Mouse (Mus musculus): Measurements from ENCODE around the gene Trem3. TPM values are rescaled to one million over a fixed set of nuclear protein-coding genes. Genes with fewer than 3 reads are reported as not detected.

The Trem3 gene
- total and polyA plus RNA-seq, 2 experiments from 2014 or later, result 0.11 TPM; not detected in 1

DNA sequence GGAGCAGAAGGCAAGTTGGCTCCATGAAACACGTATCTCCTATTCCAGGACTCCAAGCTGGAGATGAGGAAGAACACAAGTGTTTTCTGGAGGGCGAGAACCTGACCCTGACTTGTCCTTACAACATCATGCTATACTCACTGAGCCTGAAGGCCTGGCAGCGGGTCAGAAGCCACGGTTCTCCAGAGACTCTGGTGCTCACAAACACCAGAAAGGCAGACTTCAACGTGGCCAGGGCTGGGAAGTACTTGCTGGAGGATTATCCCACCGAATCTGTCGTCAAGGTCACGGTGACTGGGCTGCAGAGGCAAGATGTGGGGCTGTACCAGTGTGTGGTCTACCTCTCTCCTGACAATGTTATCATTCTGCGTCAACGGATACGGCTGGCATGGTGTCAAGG is 1.9 kb downstream of the Trem3 start:
- Histone ChIP-seq H3K9ac (replicated peaks; ENCODE audit: low read depth, low read length) (no peak overlapping the region), H3K27ac (ENCODE audit: low read depth) (no peak overlapping the region), H3K4me2 (ENCODE audit: low read depth, low read length) (no peak overlapping the region), H3K9me3 (replicated peaks; ENCODE audit: control insufficient read depth, low read length) (no peaks in the 10 kb centered on the region), H3K36me3 (replicated peaks; ENCODE audit: control insufficient read depth, insufficient read depth, low read length) (no peaks in the 10 kb centered on the region), H3K4me3 (ENCODE audit: low read depth, low read length) (no peak overlapping the region), H3K27me3 (ENCODE audit: control insufficient read depth, insufficient read depth, low read length) (no peaks in the 10 kb centered on the region), H3K4me1 (ENCODE audit: control insufficient read depth, insufficient read depth) (no peaks in the 10 kb centered on the region)
- 62% methylated on average over 11 of the region's 11 CpGs for WGBS
- TF ChIP-seq CTCF (IDR thresholded peaks at IDR 0.05; ENCODE audit: low read depth), result no peak
- TF ChIP-seq EP300 (IDR thresholded peaks at IDR 0.05; ENCODE audit: low read depth), result no peak
- ATAC-seq (ENCODE audit: insufficient read depth, low read depth), result no peak
- DNase-seq (ENCODE audit: low spot score), result no peak

DNA sequence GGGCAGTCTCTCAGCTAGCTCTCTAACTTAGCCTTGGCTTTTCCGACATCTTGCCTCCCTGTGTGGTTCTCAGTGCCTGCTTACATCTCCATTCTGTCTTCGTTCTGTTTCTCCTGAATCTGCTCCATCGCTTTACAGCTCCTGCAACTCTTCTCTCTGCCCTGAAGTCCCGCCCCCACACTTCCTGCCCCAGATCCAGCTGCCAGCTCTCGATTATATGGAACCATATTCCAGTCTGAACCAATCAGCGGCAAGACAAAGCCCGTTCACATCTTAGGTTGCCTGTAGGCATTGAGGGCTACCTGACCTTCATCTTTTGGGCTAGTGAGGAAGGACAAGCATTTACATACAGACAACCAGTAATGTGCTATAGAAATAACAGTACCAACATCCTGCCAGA is 3.1 kb downstream of the Trem3 start:
- no peaks in the 10 kb centered on the region for H3K4me1 ChIP-seq (ENCODE audit: control insufficient read depth, insufficient read depth)
- no peak overlapping the region for H3K4me2 ChIP-seq (ENCODE audit: low read depth, low read length)
- H3K36me3 ChIP-seq (replicated peaks; ENCODE audit: control insufficient read depth, insufficient read depth, low read length), result no peaks in the 10 kb centered on the region
- no peak for TF ChIP-seq CTCF (IDR thresholded peaks at IDR 0.05; ENCODE audit: low read depth)
- TF ChIP-seq EP300 (IDR thresholded peaks at IDR 0.05; ENCODE audit: low read depth), result no peak
- H3K4me3 ChIP-seq (ENCODE audit: low read depth, low read length), result no peak overlapping the region
- H3K9me3 ChIP-seq (replicated peaks; ENCODE audit: control insufficient read depth, low read length), result no peaks in the 10 kb centered on the region
- WGBS, result 69% methylated on average over 7 of the region's 7 CpGs
- H3K9ac ChIP-seq (replicated peaks; ENCODE audit: low read depth, low read length), result no peak overlapping the region
- no peaks in the 10 kb centered on the region for H3K27me3 ChIP-seq (ENCODE audit: control insufficient read depth, insufficient read depth, low read length)
- DNase-seq (ENCODE audit: low spot score) (no peak), ATAC-seq (ENCODE audit: insufficient read depth, low read depth) (no peak)
- no peak overlapping the region for H3K27ac ChIP-seq (ENCODE audit: low read depth)

DNA sequence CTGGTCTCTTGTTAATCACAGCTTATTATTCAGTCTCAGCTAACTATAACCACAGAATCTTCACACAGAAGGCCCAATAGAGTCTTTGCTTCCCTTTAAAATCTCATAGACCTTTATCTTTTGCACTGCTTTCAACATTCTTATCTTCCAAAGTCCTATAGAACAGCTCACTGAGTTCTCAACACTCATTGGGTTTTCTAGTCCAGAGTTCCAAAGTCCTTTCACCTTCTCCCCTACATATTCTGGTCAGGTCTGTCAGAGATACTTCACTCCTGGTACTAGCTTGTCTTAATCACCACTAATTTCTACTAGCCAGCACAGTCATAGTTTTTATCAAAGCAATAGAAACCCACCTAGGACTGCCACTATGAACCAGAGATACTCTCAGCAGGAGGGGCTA is 9.0 kb downstream of the Trem3 start:
- Histone ChIP-seq H3K27me3 (ENCODE audit: control insufficient read depth, insufficient read depth, low read length) (no peaks in the 10 kb centered on the region), H3K9me3 (replicated peaks; ENCODE audit: control insufficient read depth, low read length) (peaks cover 16% of the 10 kb centered on the region), H3K4me1 (ENCODE audit: control insufficient read depth, insufficient read depth) (no peaks in the 10 kb centered on the region), H3K4me2 (ENCODE audit: low read depth, low read length) (no peak overlapping the region), H3K27ac (ENCODE audit: low read depth) (no peak overlapping the region), H3K4me3 (ENCODE audit: low read depth, low read length) (no peak overlapping the region), H3K36me3 (replicated peaks; ENCODE audit: control insufficient read depth, insufficient read depth, low read length) (no peaks in the 10 kb centered on the region), H3K9ac (replicated peaks; ENCODE audit: low read depth, low read length) (no peak overlapping the region)
- TF ChIP-seq EP300 (IDR thresholded peaks at IDR 0.05; ENCODE audit: low read depth), result no peak
- no peak for TF ChIP-seq CTCF (IDR thresholded peaks at IDR 0.05; ENCODE audit: low read depth)
- DNase-seq (ENCODE audit: low spot score) (no peak), ATAC-seq (ENCODE audit: insufficient read depth, low read depth) (no peak)

DNA sequence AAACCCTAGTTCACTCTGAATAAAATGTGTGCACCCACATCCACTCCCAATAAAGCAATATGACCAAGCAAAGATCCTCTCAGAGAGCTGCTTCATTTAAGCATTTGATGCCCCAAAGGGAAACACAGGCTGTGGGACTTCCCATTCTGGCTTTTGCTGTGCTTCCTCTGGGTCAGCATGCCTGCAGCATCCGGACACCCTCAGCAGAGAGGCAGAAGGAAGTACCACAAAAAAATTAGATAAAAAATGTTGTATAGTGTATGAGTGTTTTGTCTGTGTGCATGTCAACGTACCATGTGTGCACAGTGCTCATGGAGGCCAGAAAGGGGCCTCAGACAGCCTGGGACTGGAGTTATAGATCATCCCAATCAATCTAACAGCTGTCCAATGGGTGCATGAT is 14.3 kb downstream of the Trem3 start:
- H3K4me1 ChIP-seq (ENCODE audit: control insufficient read depth, insufficient read depth), result no peaks in the 10 kb centered on the region
- ATAC-seq (ENCODE audit: insufficient read depth, low read depth) (no peak), DNase-seq (ENCODE audit: low spot score) (no peak)
- H3K27ac ChIP-seq (ENCODE audit: low read depth), result no peak overlapping the region
- H3K27me3 ChIP-seq (ENCODE audit: control insufficient read depth, insufficient read depth, low read length), result no peaks in the 10 kb centered on the region
- peaks cover 16% of the 10 kb centered on the region for H3K9me3 ChIP-seq (replicated peaks; ENCODE audit: control insufficient read depth, low read length)
- H3K4me3 ChIP-seq (ENCODE audit: low read depth, low read length), result no peak overlapping the region
- WGBS, result 62% methylated on average over 2 of the region's 2 CpGs
- H3K36me3 ChIP-seq (replicated peaks; ENCODE audit: control insufficient read depth, insufficient read depth, low read length), result no peaks in the 10 kb centered on the region
- no peak for TF ChIP-seq EP300 (IDR thresholded peaks at IDR 0.05; ENCODE audit: low read depth)
- TF ChIP-seq CTCF (IDR thresholded peaks at IDR 0.05; ENCODE audit: low read depth), result no peak
- H3K9ac ChIP-seq (replicated peaks; ENCODE audit: low read depth, low read length), result no peak overlapping the region
- no peak overlapping the region for H3K4me2 ChIP-seq (ENCODE audit: low read depth, low read length)

DNA sequence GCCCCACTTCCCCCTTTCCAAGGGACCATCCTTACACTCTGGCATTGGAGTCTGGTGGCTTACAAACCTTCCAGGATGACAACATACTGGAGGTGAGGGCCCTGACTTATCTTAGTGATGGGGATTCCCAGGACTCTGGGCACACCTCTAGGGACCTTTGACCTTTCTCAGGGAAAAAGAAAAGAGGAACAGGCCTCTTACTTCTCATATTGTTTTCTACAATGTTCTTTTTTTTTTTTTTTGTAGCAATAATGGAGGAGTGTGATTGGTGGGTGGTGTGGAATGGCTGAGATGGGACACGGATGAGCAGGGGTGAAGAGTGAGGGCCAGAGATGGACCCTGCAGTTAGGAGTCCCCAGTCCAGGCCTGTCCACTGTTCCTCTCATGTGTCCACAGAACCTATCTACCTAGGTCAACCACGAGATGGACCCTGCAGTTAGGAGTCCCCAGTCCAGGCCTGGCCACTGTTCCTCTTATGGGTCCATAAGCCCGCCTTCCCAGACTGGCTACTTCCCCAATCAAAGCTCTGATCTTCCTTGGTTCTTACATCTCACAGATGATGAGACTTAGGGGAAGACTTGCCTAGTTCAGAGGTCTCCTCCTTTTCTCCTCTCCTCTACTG is 16.3 kb downstream of the Trem3 start, which contains the start of gene Treml4:
TSS of gene Treml4 (plus strand) at position 555 of the 622 bp plus-strand sequence.
- TF ChIP-seq EP300 (IDR thresholded peaks at IDR 0.05; ENCODE audit: low read depth), result no peak
- TF ChIP-seq CTCF (IDR thresholded peaks at IDR 0.05; ENCODE audit: low read depth), result no peak
- no peak within 1 kb of the TSS for H3K27ac ChIP-seq (ENCODE audit: low read depth)
- no peak for DNase-seq (ENCODE audit: low spot score)

DNA sequence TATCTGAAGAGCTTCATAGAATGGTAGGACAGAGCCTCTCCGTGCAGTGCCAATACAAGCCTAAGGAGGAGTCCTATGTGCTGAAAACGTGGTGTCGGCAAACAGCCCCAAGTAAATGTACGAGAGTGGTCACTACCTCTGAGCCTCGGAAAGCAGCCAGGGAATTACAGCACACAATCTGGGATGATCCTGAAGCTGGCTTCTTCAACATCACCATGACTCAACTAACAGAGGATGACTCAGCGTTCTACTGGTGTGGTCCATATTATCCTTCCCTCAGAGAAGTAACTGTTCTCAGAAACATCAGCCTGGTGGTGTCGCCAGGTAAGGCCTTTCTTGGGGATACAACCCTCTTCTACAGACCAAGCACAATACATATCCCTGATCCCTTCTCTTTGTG is 17.1 kb downstream of the Trem3 start:
- TF ChIP-seq CTCF (IDR thresholded peaks at IDR 0.05; ENCODE audit: low read depth), result no peak
- no peak for TF ChIP-seq EP300 (IDR thresholded peaks at IDR 0.05; ENCODE audit: low read depth)
- H3K27me3 ChIP-seq (ENCODE audit: control insufficient read depth, insufficient read depth, low read length), result no peaks in the 10 kb centered on the region
- H3K9me3 ChIP-seq (replicated peaks; ENCODE audit: control insufficient read depth, low read length), result peaks cover 4% of the 10 kb centered on the region
- H3K27ac ChIP-seq (ENCODE audit: low read depth), result no peak overlapping the region
- H3K36me3 ChIP-seq (replicated peaks; ENCODE audit: control insufficient read depth, insufficient read depth, low read length), result no peaks in the 10 kb centered on the region
- H3K4me3 ChIP-seq (ENCODE audit: low read depth, low read length), result no peak overlapping the region
- H3K4me2 ChIP-seq (ENCODE audit: low read depth, low read length), result no peak overlapping the region
- H3K9ac ChIP-seq (replicated peaks; ENCODE audit: low read depth, low read length), result no peak overlapping the region
- 86% methylated on average over 7 of the region's 7 CpGs for WGBS
- DNase-seq (ENCODE audit: low spot score) (no peak), ATAC-seq (ENCODE audit: insufficient read depth, low read depth) (no peak)
- H3K4me1 ChIP-seq (ENCODE audit: control insufficient read depth, insufficient read depth), result no peaks in the 10 kb centered on the region

More for the DNA sequence above, 16.3 kb downstream of the Trem3 start, which contains the start of gene Treml4:
- H3K36me3 ChIP-seq (replicated peaks; ENCODE audit: control insufficient read depth, insufficient read depth, low read length), result no peaks in the 10 kb centered on the region
- no peaks in the 10 kb centered on the region for H3K4me1 ChIP-seq (ENCODE audit: control insufficient read depth, insufficient read depth)
- ATAC-seq (ENCODE audit: insufficient read depth, low read depth), result no peak
- 74% methylated on average over 3 of the region's 3 CpGs for WGBS
- no peak within 1 kb of the TSS for H3K4me3 ChIP-seq (ENCODE audit: low read depth, low read length)
- H3K4me2 ChIP-seq (ENCODE audit: low read depth, low read length), result no peak within 1 kb of the TSS
- H3K27me3 ChIP-seq (ENCODE audit: control insufficient read depth, insufficient read depth, low read length), result no peaks in the 10 kb centered on the region
- no peak within 1 kb of the TSS for H3K9ac ChIP-seq (replicated peaks; ENCODE audit: low read depth, low read length)
- H3K9me3 ChIP-seq (replicated peaks; ENCODE audit: control insufficient read depth, low read length), result peaks cover 12% of the 10 kb centered on the region

Measured in heart, postnatal 0 days (tissue).